Mouse (Mus musculus): ENCODE measurements around the gene Fam129b. TPM values are rescaled to one million over a fixed set of nuclear protein-coding genes. Genes with fewer than 3 reads are reported as not detected.

The Fam129b gene
- polyA plus RNA-seq, 1 experiment from 2014 or later, result 17.0 TPM

GRCm38 (mm10) chr2:32921801-32922380 is 46.0 kb downstream of the Fam129b start:
- 91% methylated on average over 15 of the region's 15 CpGs for WGBS
- DNase-seq (ENCODE audit: low spot score) (no peak), ATAC-seq (ENCODE audit: insufficient read depth, low FRiP score, low TSS enrichment) (no peak)
- Histone ChIP-seq H3K4me2 (ENCODE audit: low read depth) (no peak overlapping the region), H3K4me3 (ENCODE audit: low read depth, low read length) (no peak overlapping the region), H3K4me1 (ENCODE audit: control insufficient read depth, insufficient read depth, low read length) (no peaks in the 10 kb centered on the region), H3K9ac (ENCODE audit: low read length) (no peak overlapping the region), H3K27me3 (ENCODE audit: control insufficient read depth, insufficient read depth, low read length) (no peaks in the 10 kb centered on the region), H3K9me3 (ENCODE audit: control insufficient read depth, low read length) (no peaks in the 10 kb centered on the region), H3K27ac (ENCODE audit: low read depth, low read length) (no peak overlapping the region), H3K36me3 (ENCODE audit: control insufficient read depth, insufficient read depth, low read length) (peaks cover 17% of the 10 kb centered on the region; the same call in 1 of the 2 replicates)

DNA sequence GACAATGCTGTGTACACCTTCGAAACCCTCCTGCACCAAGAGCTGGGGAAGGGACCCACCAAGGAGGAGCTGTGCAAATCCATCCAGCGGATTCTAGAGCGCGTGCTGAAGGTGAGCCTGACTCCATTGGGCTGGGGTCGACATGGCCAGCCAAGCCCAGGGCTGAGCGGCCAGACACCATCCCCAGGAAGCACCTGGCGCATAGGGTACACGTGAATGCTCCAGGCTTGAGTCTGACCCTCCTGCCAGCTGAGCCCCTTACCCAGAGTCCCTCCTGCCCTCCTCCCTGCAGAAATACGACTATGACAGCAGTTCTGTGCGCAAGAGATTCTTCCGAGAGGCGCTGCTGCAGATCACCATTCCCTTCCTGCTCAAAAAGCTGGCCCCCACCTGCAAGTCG is 46.6 kb downstream of the Fam129b start:
- H3K27ac ChIP-seq (ENCODE audit: low read depth, low read length), result no peak overlapping the region
- no peak for ATAC-seq (ENCODE audit: insufficient read depth, low FRiP score, low TSS enrichment)
- H3K36me3 ChIP-seq (ENCODE audit: control insufficient read depth, insufficient read depth, low read length), result peaks cover 17% of the 10 kb centered on the region; the same call in 1 of the 2 replicates
- no peak overlapping the region for H3K9ac ChIP-seq (ENCODE audit: low read length)
- H3K9me3 ChIP-seq (ENCODE audit: control insufficient read depth, low read length), result no peaks in the 10 kb centered on the region
- no peak overlapping the region for H3K4me3 ChIP-seq (ENCODE audit: low read depth, low read length)
- no peak overlapping the region for H3K4me2 ChIP-seq (ENCODE audit: low read depth)
- H3K4me1 ChIP-seq (ENCODE audit: control insufficient read depth, insufficient read depth, low read length), result no peaks in the 10 kb centered on the region
- no peaks in the 10 kb centered on the region for H3K27me3 ChIP-seq (ENCODE audit: control insufficient read depth, insufficient read depth, low read length)
- whole genome bisulfite sequencing, result 89% methylated on average over 13 of the region's 13 CpGs
- DNase-seq (ENCODE audit: low spot score), result no peak

- no peak overlapping the region for H3K4me3 ChIP-seq (ENCODE audit: low read depth, low read length)
- H3K4me1 ChIP-seq (ENCODE audit: control insufficient read depth, insufficient read depth, low read length), result no peaks in the 10 kb centered on the region
- no peak for DNase-seq (ENCODE audit: low spot score)
- no peak for ATAC-seq (ENCODE audit: insufficient read depth, low FRiP score, low TSS enrichment)
- 91% methylated on average over 24 of the region's 24 CpGs for WGBS
- no peak overlapping the region for H3K27ac ChIP-seq (ENCODE audit: low read depth, low read length)
- H3K4me2 ChIP-seq (ENCODE audit: low read depth), result no peak overlapping the region
- H3K36me3 ChIP-seq (ENCODE audit: control insufficient read depth, insufficient read depth, low read length), result peaks cover 17% of the 10 kb centered on the region; the same call in 1 of the 2 replicates
- H3K27me3 ChIP-seq (ENCODE audit: control insufficient read depth, insufficient read depth, low read length), result no peaks in the 10 kb centered on the region
- H3K9ac ChIP-seq (ENCODE audit: low read length), result no peak overlapping the region
- H3K9me3 ChIP-seq (ENCODE audit: control insufficient read depth, low read length), result no peaks in the 10 kb centered on the region
These were observed 47.8 kb downstream of the Fam129b start for GRCm38 (mm10) chr2:32923551-32924250.

GRCm38 (mm10) chr2:32924306-32924844 is 48.5 kb downstream of the Fam129b start:
- no peak overlapping the region for H3K4me2 ChIP-seq (ENCODE audit: low read depth)
- no peak overlapping the region for H3K4me3 ChIP-seq (ENCODE audit: low read depth, low read length)
- WGBS, result 79% methylated on average over 10 of the region's 10 CpGs
- no peaks in the 10 kb centered on the region for H3K9me3 ChIP-seq (ENCODE audit: control insufficient read depth, low read length)
- peaks cover 17% of the 10 kb centered on the region; the same call in 1 of the 2 replicates for H3K36me3 ChIP-seq (ENCODE audit: control insufficient read depth, insufficient read depth, low read length)
- H3K9ac ChIP-seq (ENCODE audit: low read length), result no peak overlapping the region
- no peak for ATAC-seq (ENCODE audit: insufficient read depth, low FRiP score, low TSS enrichment)
- no peaks in the 10 kb centered on the region for H3K4me1 ChIP-seq (ENCODE audit: control insufficient read depth, insufficient read depth, low read length)
- DNase-seq (ENCODE audit: low spot score), result no peak
- no peaks in the 10 kb centered on the region for H3K27me3 ChIP-seq (ENCODE audit: control insufficient read depth, insufficient read depth, low read length)
- H3K27ac ChIP-seq (ENCODE audit: low read depth, low read length), result no peak overlapping the region

GRCm38 (mm10) chr2:32926330-32927075 is 50.6 kb downstream of the Fam129b start:
- DNase-seq (ENCODE audit: low spot score) (no peak), ATAC-seq (ENCODE audit: insufficient read depth, low FRiP score, low TSS enrichment) (no peak)
- WGBS, result 91% methylated on average over 11 of the region's 12 CpGs
- no peak overlapping the region for H3K4me3 ChIP-seq (ENCODE audit: low read depth, low read length)
- H3K27ac ChIP-seq (ENCODE audit: low read depth, low read length), result no peak overlapping the region
- H3K36me3 ChIP-seq (ENCODE audit: control insufficient read depth, insufficient read depth, low read length), result peaks cover 13% of the 10 kb centered on the region; the same call in 1 of the 2 replicates
- no peaks in the 10 kb centered on the region for H3K9me3 ChIP-seq (ENCODE audit: control insufficient read depth, low read length)
- no peak overlapping the region for H3K9ac ChIP-seq (ENCODE audit: low read length)
- no peaks in the 10 kb centered on the region for H3K4me1 ChIP-seq (ENCODE audit: control insufficient read depth, insufficient read depth, low read length)
- H3K4me2 ChIP-seq (ENCODE audit: low read depth), result no peak overlapping the region
- no peaks in the 10 kb centered on the region for H3K27me3 ChIP-seq (ENCODE audit: control insufficient read depth, insufficient read depth, low read length)

- Histone ChIP-seq H3K9me3 (ENCODE audit: control insufficient read depth, low read length) (no peaks in the 10 kb centered on the region), H3K27ac (ENCODE audit: low read depth, low read length) (no peak overlapping the region), H3K4me1 (ENCODE audit: control insufficient read depth, insufficient read depth, low read length) (no peaks in the 10 kb centered on the region), H3K4me3 (ENCODE audit: low read depth, low read length) (no peak overlapping the region), H3K4me2 (ENCODE audit: low read depth) (no peak overlapping the region), H3K9ac (ENCODE audit: low read length) (no peak overlapping the region), H3K27me3 (ENCODE audit: control insufficient read depth, insufficient read depth, low read length) (no peaks in the 10 kb centered on the region), H3K36me3 (ENCODE audit: control insufficient read depth, insufficient read depth, low read length) (peaks cover 5% of the 10 kb centered on the region; the same call in 1 of the 2 replicates)
- 82% methylated on average over 15 of the region's 15 CpGs for WGBS
- DNase-seq (ENCODE audit: low spot score), result no peak
- no peak for ATAC-seq (ENCODE audit: insufficient read depth, low FRiP score, low TSS enrichment)
These were observed 51.8 kb downstream of the Fam129b start for GRCm38 (mm10) chr2:32927624-32928234.

GRCm38 (mm10) chr2:32928235-32928946 is 52.5 kb downstream of the Fam129b start:
- no peak for ATAC-seq (ENCODE audit: insufficient read depth, low FRiP score, low TSS enrichment)
- Histone ChIP-seq H3K27ac (ENCODE audit: low read depth, low read length) (no peak overlapping the region), H3K36me3 (ENCODE audit: control insufficient read depth, insufficient read depth, low read length) (no peaks in the 10 kb centered on the region; the same call in 1 of the 2 replicates), H3K9ac (ENCODE audit: low read length) (no peak overlapping the region), H3K4me3 (ENCODE audit: low read depth, low read length) (no peak overlapping the region), H3K27me3 (ENCODE audit: control insufficient read depth, insufficient read depth, low read length) (no peaks in the 10 kb centered on the region), H3K4me2 (ENCODE audit: low read depth) (no peak overlapping the region), H3K9me3 (ENCODE audit: control insufficient read depth, low read length) (no peaks in the 10 kb centered on the region), H3K4me1 (ENCODE audit: control insufficient read depth, insufficient read depth, low read length) (no peaks in the 10 kb centered on the region)
- DNase-seq (ENCODE audit: low spot score), result peak; percentile 68
- 30% methylated on average over 10 of the region's 10 CpGs for WGBS

Measured in neural tube, embryonic 11.5 days (tissue).